Mouse (Mus musculus): ENCODE measurements around the gene Rab10.

GRCm38 (mm10) chr12:3356824-3357223 lies 47.1 kb upstream of the Rab10 start:
- TF ChIP-seq CTCF (conservative IDR thresholded peaks at IDR 0.05; ENCODE audit: low read length) (no peak), NANOG (IDR thresholded peaks at IDR 0.05; ENCODE audit: borderline replicate concordance, low read length) (no peak)

All from E14TG2a.4 (cell line).